31 mouse cellular contexts compared by ENCODE assay signal in genomic region chr2:125820397-125820796, GRCm38 (mm10).
"Had no signal": no experiment of that assay in that cellular context is flagged by ENCODE, and none has a peak within 500 bp of the region (broad histone marks: within the 10 kb centered on the region; RNA-seq: fewer than 3 reads in every experiment).

No protein-coding gene starts in this region.

- ATAC-seq: liver, embryonic 12.5 days; liver, postnatal 0 days; lung, postnatal 0 days; midbrain, embryonic 13.5 days; midbrain, embryonic 15.5 days; midbrain, embryonic 16.5 days had no signal

- H3K27ac ChIP-seq: limb, embryonic 10.5 days; limb, embryonic 12.5 days; limb, embryonic 13.5 days; limb, embryonic 15.5 days; liver, embryonic 12.5 days; liver, embryonic 13.5 days; liver, embryonic 14.5 days; liver, embryonic 15.5 days; lung, embryonic 15.5 days; macrophage; midbrain, embryonic 10.5 days; midbrain, embryonic 12.5 days; midbrain, embryonic 13.5 days; midbrain, embryonic 15.5 days; neural tube, embryonic 12.5 days had no signal

- H3K9ac ChIP-seq: limb, embryonic 12.5 days; limb, embryonic 13.5 days; limb, embryonic 15.5 days; liver, embryonic 12.5 days; liver, embryonic 13.5 days; liver, embryonic 14.5 days; liver, embryonic 15.5 days; liver, postnatal 0 days; lung, embryonic 14.5 days; lung, embryonic 15.5 days; midbrain, embryonic 12.5 days; midbrain, embryonic 13.5 days; midbrain, embryonic 15.5 days; neural tube, embryonic 12.5 days had no signal

- H3K4me3 ChIP-seq: left cerebral cortex, adult 2 months; limb, embryonic 10.5 days; limb, embryonic 12.5 days; limb, embryonic 13.5 days; limb, embryonic 15.5 days; liver, embryonic 12.5 days; liver, embryonic 13.5 days; liver, embryonic 15.5 days; lung, embryonic 15.5 days; megakaryocyte, embryonic 14.5 days; midbrain, embryonic 10.5 days; midbrain, embryonic 12.5 days; midbrain, embryonic 13.5 days; midbrain, embryonic 15.5 days; myocyte; neural tube, embryonic 12.5 days had no signal

- H3K27me3 ChIP-seq: limb, embryonic 12.5 days; limb, embryonic 13.5 days; limb, embryonic 15.5 days; liver, embryonic 13.5 days; liver, embryonic 15.5 days; lung, embryonic 15.5 days; midbrain, embryonic 12.5 days; midbrain, embryonic 13.5 days; midbrain, embryonic 15.5 days; neural tube, embryonic 12.5 days had no signal

- DNase-seq: left cerebral cortex, postnatal 4 days; liver; liver, embryonic 13.5 days; liver, postnatal 0 days; lung, adult 18-20 months; lung, adult 2 months; lung, embryonic 14.5 days; lung, postnatal 10 days; lung, postnatal 14 days; lung, postnatal 4 days; midbrain, embryonic 14.5 days had no signal

- H3K36me3 ChIP-seq: limb, embryonic 10.5 days; limb, embryonic 12.5 days; limb, embryonic 13.5 days; limb, embryonic 15.5 days; liver, embryonic 12.5 days; liver, embryonic 13.5 days; liver, embryonic 15.5 days; lung, embryonic 15.5 days; midbrain, embryonic 10.5 days; midbrain, embryonic 12.5 days; midbrain, embryonic 13.5 days; midbrain, embryonic 15.5 days; neural tube, embryonic 12.5 days had no signal

- H3K4me2 ChIP-seq: limb, embryonic 12.5 days; limb, embryonic 13.5 days; limb, embryonic 15.5 days; liver, embryonic 12.5 days; liver, embryonic 13.5 days; liver, embryonic 15.5 days; lung, embryonic 14.5 days; lung, embryonic 15.5 days; midbrain, embryonic 11.5 days; midbrain, embryonic 12.5 days; midbrain, embryonic 13.5 days; midbrain, embryonic 15.5 days; neural tube, embryonic 12.5 days had no signal

- H3K9me3 ChIP-seq: limb, embryonic 10.5 days; limb, embryonic 12.5 days; limb, embryonic 13.5 days; limb, embryonic 15.5 days; liver, embryonic 12.5 days; liver, embryonic 13.5 days; liver, embryonic 15.5 days; lung, embryonic 15.5 days; megakaryocyte, embryonic 14.5 days; midbrain, embryonic 10.5 days; midbrain, embryonic 12.5 days; midbrain, embryonic 13.5 days; midbrain, embryonic 15.5 days; neural tube, embryonic 12.5 days had no signal

- H3K4me1 ChIP-seq: limb, embryonic 10.5 days; limb, embryonic 12.5 days; limb, embryonic 13.5 days; limb, embryonic 15.5 days; liver, embryonic 12.5 days; liver, embryonic 13.5 days; liver, embryonic 15.5 days; lung, embryonic 15.5 days; megakaryocyte, embryonic 14.5 days; midbrain, embryonic 10.5 days; midbrain, embryonic 12.5 days; midbrain, embryonic 13.5 days; midbrain, embryonic 15.5 days; neural tube, embryonic 12.5 days had no signal
